Comparison of ENCODE assay signal across 8 mouse cellular contexts in the genomic region with DNA sequence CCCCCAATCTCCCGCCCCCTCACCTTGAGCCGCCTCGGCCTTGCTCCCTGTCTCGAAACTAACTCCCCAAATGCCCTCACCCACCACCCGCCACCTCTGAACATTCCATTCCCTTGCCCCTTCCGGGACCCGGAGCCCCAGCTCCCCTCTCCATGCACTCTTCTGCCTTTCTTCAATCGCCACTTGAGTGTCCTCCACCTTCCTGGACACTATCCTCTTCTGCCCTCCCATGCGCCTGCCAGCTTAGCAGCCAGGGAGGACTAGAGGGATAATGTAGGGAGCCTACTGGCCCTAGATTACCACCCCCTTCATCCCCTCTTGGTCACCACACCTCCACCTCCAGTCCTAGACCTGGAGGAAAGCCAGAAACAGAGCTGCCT.
A peak's percentile ranks its signal among the peaks of the same experiment; 100 is the strongest.
DNase-seq lines count a peak whose midpoint lies in the region; ATAC-seq and TF ChIP-seq lines count a peak whose summit lies in the region.

No protein-coding gene starts in this region.

- peak overlapping the region; percentile 50; the same call in 1 of the 2 replicates for H3K9ac ChIP-seq in kidney, embryonic 15.5 days
- peak overlapping the region; percentile 53; the same call in 1 of the 2 replicates for H3K9ac ChIP-seq in hindbrain, embryonic 12.5 days
- peak overlapping the region; percentile 67 for H3K9ac ChIP-seq in midbrain, embryonic 13.5 days (replicated peaks)

- no peaks in the 10 kb centered on the region for H3K9me3 ChIP-seq in kidney, embryonic 15.5 days (replicated peaks)
- no peaks in the 10 kb centered on the region for H3K9me3 ChIP-seq in hindbrain, embryonic 12.5 days (replicated peaks)
- no peaks in the 10 kb centered on the region for H3K9me3 ChIP-seq in midbrain, embryonic 13.5 days

- no peaks in the 10 kb centered on the region for H3K36me3 ChIP-seq in kidney, embryonic 15.5 days
- no peaks in the 10 kb centered on the region for H3K36me3 ChIP-seq in hindbrain, embryonic 12.5 days
- no peaks in the 10 kb centered on the region for H3K36me3 ChIP-seq in midbrain, embryonic 13.5 days

- peaks cover 89% of the 10 kb centered on the region for H3K27me3 ChIP-seq in kidney, embryonic 15.5 days
- peaks cover 81% of the 10 kb centered on the region for H3K27me3 ChIP-seq in hindbrain, embryonic 12.5 days
- H3K27me3 ChIP-seq in midbrain, embryonic 13.5 days, result peaks cover 78% of the 10 kb centered on the region

- no peak for TF ChIP-seq POLR2A in cortical plate, adult 2 months (IDR thresholded peaks at IDR 0.05; ENCODE audit: extremely low read depth, insufficient read depth, low read length)

- no peak for TF ChIP-seq CTCF in cortical plate, adult 2 months (IDR thresholded peaks at IDR 0.05; ENCODE audit: extremely low read depth, insufficient read depth, low read length)

- H3K27ac ChIP-seq in kidney, embryonic 15.5 days, result peak overlapping the region; percentile 32; the same call in 1 of the 2 replicates
- no peak overlapping the region for H3K27ac ChIP-seq in cortical plate, adult 2 months (ENCODE audit: insufficient read depth, low read length)
- peak overlapping the region; percentile 88 for H3K27ac ChIP-seq in hindbrain, embryonic 12.5 days
- peak overlapping the region; percentile 89 for H3K27ac ChIP-seq in midbrain, embryonic 13.5 days

- H3K4me1 ChIP-seq in kidney, embryonic 15.5 days, result peaks cover 30% of the 10 kb centered on the region
- peaks cover 2% of the 10 kb centered on the region; the same call in 1 of the 2 replicates for H3K4me1 ChIP-seq in cortical plate, adult 2 months (ENCODE audit: control insufficient read depth, insufficient read depth, low read length)
- H3K4me1 ChIP-seq in hindbrain, embryonic 12.5 days, result peaks cover 21% of the 10 kb centered on the region
- H3K4me1 ChIP-seq in midbrain, embryonic 13.5 days (replicated peaks), result peaks cover 26% of the 10 kb centered on the region

- ATAC-seq in kidney, embryonic 15.5 days (replicated peaks; ENCODE audit: low FRiP score), result 0 out of 2 replicates have a peak, but pooled peaks have one; percentile 6
- peak; percentile 3; the same call in 1 of the 2 replicates for ATAC-seq in hindbrain, embryonic 12.5 days (ENCODE audit: low FRiP score)
- peak; percentile 37; the same call in 1 of the 2 replicates for ATAC-seq in midbrain, embryonic 13.5 days
- ATAC-seq in monocyte, adult 5-6 weeks (replicated peaks; ENCODE audit: insufficient number of reproducible peaks, low FRiP score, low TSS enrichment, poor library complexity, severe bottlenecking), result no peak

- no peak for DNase-seq in kidney, postnatal 36 days
- no peak for DNase-seq in spleen, postnatal 10 days (ENCODE audit: low spot score in 2 of 2)
- DNase-seq in cerebellum, adult 9-10 months, result no peak

- H3K4me3 ChIP-seq in kidney, embryonic 15.5 days (replicated peaks), result peak overlapping the region; percentile 49
- H3K4me3 ChIP-seq in cortical plate, adult 2 months (ENCODE audit: insufficient read depth, low read length), result peak overlapping the region; percentile 39
- peak overlapping the region; percentile 35 for H3K4me3 ChIP-seq in hindbrain, embryonic 12.5 days
- H3K4me3 ChIP-seq in midbrain, embryonic 13.5 days (replicated peaks), result peak overlapping the region; percentile 39

- H3K4me2 ChIP-seq in kidney, embryonic 15.5 days, result peak overlapping the region; percentile 79
- peak overlapping the region; percentile 60 for H3K4me2 ChIP-seq in hindbrain, embryonic 12.5 days (replicated peaks)
- peak overlapping the region; percentile 61 for H3K4me2 ChIP-seq in midbrain, embryonic 13.5 days (replicated peaks)

- WGBS in kidney, embryonic 15.5 days, result 4% methylated on average over 9 of the region's 9 CpGs
- 12% methylated on average over 9 of the region's 9 CpGs for WGBS in hindbrain, embryonic 12.5 days
- 9% methylated on average over 9 of the region's 9 CpGs for WGBS in midbrain, embryonic 13.5 days
